Mouse (Mus musculus) embryo, embryonic 11 days (tissue): ENCODE results near the gene Cited1.

Experiments
- DNase-seq: peaks from one replicate; pipeline ENCODE4 v3.0.0-alpha.2; 2015

Gene Cited1

GRCm38 (mm10) chrX:102251937-102252860 lies at the start of gene Cited1:
Gene Cited1 (minus strand): TSS chrX:102252181.
- peak; percentile 86 for DNase-seq

DNA sequence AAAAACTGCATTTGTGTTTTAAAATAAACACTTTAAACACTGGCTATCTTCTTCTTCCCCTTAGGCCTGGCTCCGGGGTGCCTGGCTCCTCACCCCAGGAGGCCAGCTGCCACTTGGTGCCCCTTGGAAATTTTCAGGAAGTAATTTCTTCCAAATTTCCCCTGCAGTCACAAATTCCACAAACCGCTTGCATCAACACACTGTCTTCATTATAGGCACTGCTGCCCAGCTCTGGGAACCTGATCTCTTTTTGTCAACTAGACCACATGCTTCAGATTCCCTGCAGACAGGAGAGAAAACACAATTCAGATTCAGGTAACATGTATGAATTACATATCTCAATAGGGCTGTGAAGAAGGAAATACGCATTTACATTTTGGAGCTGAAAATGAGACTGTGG lies 32.9 kb upstream of the Cited1 start:
- peak; percentile 28 for DNase-seq

GRCm38 (mm10) chrX:102262620-102263345 lies 10.8 kb upstream of the Cited1 start:
- DNase-seq = no peak

- no peak for DNase-seq
Observed at GRCm38 (mm10) chrX:102259772-102260171, 7.8 kb upstream of the Cited1 start.

- peak; percentile 58 for DNase-seq
Observed at GRCm38 (mm10) chrX:102253892-102254291, 1.9 kb upstream of the Cited1 start.

- no peak for DNase-seq
Observed at GRCm38 (mm10) chrX:102251221-102251936, 602 bp downstream of the Cited1 start.

GRCm38 (mm10) chrX:102250891-102251170 lies 1.1 kb downstream of the Cited1 start:
- no peak for DNase-seq

- DNase-seq = peak; percentile 38
Observed at GRCm38 (mm10) chrX:102250150-102250890, 1.7 kb downstream of the Cited1 start.

DNA sequence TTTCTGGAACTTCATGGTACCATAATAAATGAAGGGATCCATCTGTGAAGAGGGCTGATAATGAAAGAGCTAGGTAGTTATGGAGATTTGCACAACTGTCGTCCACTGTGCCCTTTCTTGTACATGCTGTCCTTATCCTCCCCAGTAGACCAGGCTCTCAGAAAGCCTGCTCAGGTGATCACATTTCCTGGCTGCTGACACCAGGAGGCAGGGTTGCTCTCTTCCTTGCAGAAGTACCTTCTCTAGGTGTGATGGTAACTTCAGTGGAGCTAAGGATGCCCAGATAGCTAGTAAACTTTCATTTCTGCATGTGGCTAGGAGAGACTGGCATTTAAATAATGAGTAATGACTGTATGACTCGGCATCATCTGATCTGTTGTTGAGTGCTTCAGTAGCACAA lies 7.6 kb downstream of the Cited1 start:
- DNase-seq = no peak

- DNase-seq = peak; percentile 56
Observed at GRCm38 (mm10) chrX:102219126-102219525, 32.9 kb downstream of the Cited1 start.

GRCm38 (mm10) chrX:102215356-102215755 lies 36.6 kb downstream of the Cited1 start:
- DNase-seq = peak; percentile 30
